Mouse (Mus musculus) layer of hippocampus, adult 9-11 months (tissue): ENCODE results near the gene Cdc123.

Source experiments
- DNase-seq: peaks from one replicate; pipeline ENCODE4 v3.0.0; 2022

Gene Cdc123

GRCm38 (mm10) chr2:5804440-5805045, 40.4 kb downstream of the Cdc123 start:
- DNase-seq: peak; percentile 25

- no peak for DNase-seq
Measured at GRCm38 (mm10) chr2:5801927-5802590, 42.9 kb downstream of the Cdc123 start.

GRCm38 (mm10) chr2:5801182-5801640, 43.8 kb downstream of the Cdc123 start:
- no peak for DNase-seq

- DNase-seq: no peak
Measured at GRCm38 (mm10) chr2:5797816-5798672, 46.9 kb downstream of the Cdc123 start.

GRCm38 (mm10) chr2:5793771-5794170, 51.2 kb downstream of the Cdc123 start:
- no peak for DNase-seq

GRCm38 (mm10) chr2:5792056-5792455, 52.9 kb downstream of the Cdc123 start:
- no peak for DNase-seq

GRCm38 (mm10) chr2:5789625-5790160, 55.3 kb downstream of the Cdc123 start:
- DNase-seq: no peak

- no peak for DNase-seq
Measured at GRCm38 (mm10) chr2:5787391-5787790, 57.6 kb downstream of the Cdc123 start.

GRCm38 (mm10) chr2:5772464-5772863, 72.5 kb downstream of the Cdc123 start:
- DNase-seq: no peak

GRCm38 (mm10) chr2:5770708-5771241, 74.2 kb downstream of the Cdc123 start:
- peak; percentile 81 for DNase-seq

GRCm38 (mm10) chr2:5769630-5770029, 75.3 kb downstream of the Cdc123 start:
- DNase-seq: peak; percentile 49

- no peak for DNase-seq
Measured at GRCm38 (mm10) chr2:5768946-5769345, 76.0 kb downstream of the Cdc123 start.

GRCm38 (mm10) chr2:5762031-5762430, 82.9 kb downstream of the Cdc123 start:
- no peak for DNase-seq

- DNase-seq: no peak
Measured at GRCm38 (mm10) chr2:5760479-5761008, 84.4 kb downstream of the Cdc123 start.

GRCm38 (mm10) chr2:5758569-5758968, 86.4 kb downstream of the Cdc123 start:
- DNase-seq: no peak

GRCm38 (mm10) chr2:5750872-5751271, 94.1 kb downstream of the Cdc123 start:
- no peak for DNase-seq

- DNase-seq: no peak
Measured at GRCm38 (mm10) chr2:5749210-5749609, 95.8 kb downstream of the Cdc123 start.

- DNase-seq: no peak
Measured at GRCm38 (mm10) chr2:5747545-5748043, 97.4 kb downstream of the Cdc123 start.

- DNase-seq: no peak
Measured at GRCm38 (mm10) chr2:5746529-5746928, 98.4 kb downstream of the Cdc123 start.
